Mouse (Mus musculus): ENCODE measurements around the gene Apba2.

Apba2 gene

DNA sequence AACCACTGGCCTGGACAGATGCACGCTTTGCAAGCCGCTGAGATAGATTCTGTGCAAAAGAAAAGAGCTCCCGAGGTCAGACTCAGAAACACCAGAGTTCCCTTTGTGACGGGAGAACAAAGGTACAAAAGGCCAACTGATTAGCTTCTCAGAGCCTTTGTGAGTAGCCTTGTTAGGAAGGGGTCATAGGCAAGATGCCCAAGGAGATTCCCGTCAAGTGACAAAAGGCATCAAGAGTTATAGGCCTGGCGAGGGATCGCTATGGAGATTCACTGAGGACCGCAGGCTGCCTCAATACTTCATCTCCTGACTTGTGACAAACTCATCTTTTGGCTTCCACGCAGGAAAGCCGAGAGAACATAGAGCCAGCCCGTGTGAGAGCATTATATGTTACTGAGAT, 237.6 kb downstream of the Apba2 start:
- Histone ChIP-seq H3K36me3 (ENCODE audit: control insufficient read depth, insufficient read depth, low read length, poor library complexity, severe bottlenecking) (no peaks in the 10 kb centered on the region), H3K27me3 (ENCODE audit: control insufficient read depth, insufficient read depth, low read length, poor library complexity, severe bottlenecking) (no peaks in the 10 kb centered on the region)
- DNase-seq (ENCODE audit: low read depth, low spot score): no peak

DNA sequence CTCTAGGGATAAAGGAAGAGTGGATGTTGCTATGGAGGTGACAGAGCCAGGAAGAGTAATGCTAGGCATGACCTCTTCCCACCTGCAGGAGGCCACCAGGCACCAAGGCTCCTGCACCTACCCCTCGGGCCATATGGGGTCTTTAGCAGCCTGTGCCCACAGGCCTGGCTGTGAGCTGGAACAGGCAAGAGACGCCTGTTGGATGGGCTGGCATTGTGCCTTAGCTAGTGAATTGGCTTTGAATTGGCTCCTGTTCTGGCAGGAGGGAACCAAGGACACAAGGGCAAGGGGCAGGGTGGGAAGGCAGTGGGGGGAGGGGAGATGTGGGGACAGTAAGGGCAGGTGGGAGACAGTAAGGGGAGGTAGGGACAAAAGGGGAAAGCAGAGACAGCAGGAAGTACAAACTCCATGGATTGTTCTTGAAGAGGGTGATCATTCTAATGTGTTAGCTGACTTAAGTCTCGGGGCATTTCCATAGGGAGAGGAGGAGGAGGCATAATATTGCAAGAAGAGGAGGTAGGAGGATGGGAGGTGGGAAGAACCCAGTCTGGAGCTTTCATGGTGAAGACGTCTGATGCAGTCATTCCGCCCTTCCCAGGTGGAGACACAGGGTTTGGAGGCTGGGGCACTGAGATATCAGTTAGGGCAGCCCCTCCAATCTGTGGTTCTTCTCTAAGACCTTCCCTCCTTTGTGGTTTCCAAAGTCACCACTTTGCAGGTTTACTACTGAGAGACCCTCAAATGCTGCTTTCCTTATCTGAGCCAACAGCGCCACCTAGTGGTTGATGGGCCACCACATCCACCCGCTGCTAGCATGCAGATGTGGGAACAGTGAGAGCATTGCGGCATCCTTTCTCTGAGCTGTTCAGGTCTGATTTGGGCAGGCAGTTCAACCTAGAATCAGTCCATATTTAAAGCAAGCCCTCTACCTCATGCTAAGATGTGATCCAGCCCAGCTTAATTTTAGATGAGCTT, 240.1 kb downstream of the Apba2 start:
- no peaks in the 10 kb centered on the region for H3K27me3 ChIP-seq (ENCODE audit: control insufficient read depth, insufficient read depth, low read length, poor library complexity, severe bottlenecking)
- DNase-seq (ENCODE audit: low read depth, low spot score): peak; percentile 55
- no peaks in the 10 kb centered on the region for H3K36me3 ChIP-seq (ENCODE audit: control insufficient read depth, insufficient read depth, low read length, poor library complexity, severe bottlenecking)

DNA sequence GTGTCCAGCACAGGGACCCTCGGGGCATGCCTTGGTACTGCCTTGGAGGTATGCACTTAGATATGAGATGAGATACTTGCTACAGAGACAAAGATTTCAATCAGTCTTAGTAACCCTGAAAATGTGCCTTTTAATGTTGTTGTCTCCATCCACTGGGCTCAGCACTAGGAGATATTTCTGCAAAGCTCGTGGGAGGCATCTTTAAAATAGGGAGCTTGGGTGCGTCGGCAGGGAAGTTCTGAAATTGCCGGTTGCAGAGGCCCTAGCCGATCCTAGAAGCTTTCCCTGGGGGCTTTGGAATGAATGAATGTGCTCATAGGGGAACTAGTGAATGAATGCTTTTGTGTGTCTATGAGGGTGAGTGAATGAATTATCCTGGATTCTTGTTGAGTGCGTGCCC, 242.1 kb downstream of the Apba2 start:
- no peaks in the 10 kb centered on the region for H3K36me3 ChIP-seq (ENCODE audit: control insufficient read depth, insufficient read depth, low read length, poor library complexity, severe bottlenecking)
- H3K27me3 ChIP-seq (ENCODE audit: control insufficient read depth, insufficient read depth, low read length, poor library complexity, severe bottlenecking): no peaks in the 10 kb centered on the region
- DNase-seq (ENCODE audit: low read depth, low spot score): no peak

DNA sequence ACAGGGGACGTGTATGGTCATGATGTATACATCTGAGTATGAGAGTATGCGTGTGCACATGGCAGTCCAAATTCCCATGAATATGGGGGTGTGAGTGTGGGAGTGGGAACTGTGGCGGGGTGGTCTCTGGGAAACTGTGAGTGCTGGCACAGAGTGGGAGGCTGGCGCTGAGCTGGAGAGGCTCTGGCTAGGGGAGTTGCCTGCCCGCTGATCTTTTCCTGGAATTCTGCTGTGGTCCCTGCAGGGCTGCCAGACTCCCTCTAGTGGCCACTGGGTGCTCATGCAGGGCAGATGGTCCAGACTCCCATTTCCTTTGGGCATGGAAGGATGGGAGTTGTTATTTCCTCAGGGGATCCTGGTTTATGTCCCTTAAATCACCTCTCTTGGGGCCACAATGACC, 250.0 kb downstream of the Apba2 start:
- H3K27me3 ChIP-seq (ENCODE audit: control insufficient read depth, insufficient read depth, low read length, poor library complexity, severe bottlenecking): no peaks in the 10 kb centered on the region
- DNase-seq (ENCODE audit: low read depth, low spot score): peak; percentile 8

DNA sequence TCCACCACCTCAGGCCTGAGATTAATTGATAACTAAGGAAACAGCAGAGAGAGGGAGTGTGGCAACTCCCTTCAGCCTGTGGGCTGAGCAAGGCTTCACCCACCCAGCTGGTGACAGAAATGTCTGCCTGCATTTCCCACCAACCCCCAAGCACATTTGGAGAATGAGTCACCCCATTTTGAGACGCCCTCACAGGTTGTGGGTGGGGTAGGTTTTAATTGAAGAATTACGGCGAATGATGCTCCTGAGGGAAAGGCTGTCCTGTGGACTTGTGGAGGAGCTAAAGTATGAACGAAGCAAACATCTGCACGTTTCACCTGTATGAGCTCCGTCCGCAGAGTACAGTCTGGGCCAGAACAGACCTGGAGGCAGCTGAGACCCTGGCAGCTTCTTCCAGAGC, 250.6 kb downstream of the Apba2 start:
- Histone ChIP-seq H3K36me3 (ENCODE audit: control insufficient read depth, insufficient read depth, low read length, poor library complexity, severe bottlenecking) (no peaks in the 10 kb centered on the region), H3K27me3 (ENCODE audit: control insufficient read depth, insufficient read depth, low read length, poor library complexity, severe bottlenecking) (no peaks in the 10 kb centered on the region)
- no peak for DNase-seq (ENCODE audit: low read depth, low spot score)

More for the DNA sequence above, 250.0 kb downstream of the Apba2 start:
- H3K36me3 ChIP-seq (ENCODE audit: control insufficient read depth, insufficient read depth, low read length, poor library complexity, severe bottlenecking): no peaks in the 10 kb centered on the region

DNA sequence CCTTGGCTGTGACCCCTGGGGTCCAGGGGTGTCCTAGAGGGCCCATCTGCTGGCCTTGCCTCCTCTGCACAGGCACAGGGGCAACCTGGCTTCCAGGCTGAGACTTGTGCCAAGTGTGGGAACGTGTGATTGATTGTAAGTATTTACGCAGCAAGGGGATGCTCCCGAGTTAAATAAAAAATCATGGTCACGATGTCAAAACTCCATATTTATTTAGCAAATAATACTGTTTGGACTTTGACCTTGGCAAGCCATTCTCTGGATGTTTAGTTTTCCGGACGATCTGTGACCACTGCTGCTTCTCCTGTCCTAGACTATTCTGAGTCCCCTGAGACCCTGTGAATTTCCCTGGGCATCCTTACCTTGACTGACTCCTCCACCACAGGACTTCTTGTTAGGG, 252.2 kb downstream of the Apba2 start:
- Histone ChIP-seq H3K27me3 (ENCODE audit: control insufficient read depth, insufficient read depth, low read length, poor library complexity, severe bottlenecking) (no peaks in the 10 kb centered on the region), H3K36me3 (ENCODE audit: control insufficient read depth, insufficient read depth, low read length, poor library complexity, severe bottlenecking) (no peaks in the 10 kb centered on the region)
- DNase-seq (ENCODE audit: low read depth, low spot score): no peak

DNA sequence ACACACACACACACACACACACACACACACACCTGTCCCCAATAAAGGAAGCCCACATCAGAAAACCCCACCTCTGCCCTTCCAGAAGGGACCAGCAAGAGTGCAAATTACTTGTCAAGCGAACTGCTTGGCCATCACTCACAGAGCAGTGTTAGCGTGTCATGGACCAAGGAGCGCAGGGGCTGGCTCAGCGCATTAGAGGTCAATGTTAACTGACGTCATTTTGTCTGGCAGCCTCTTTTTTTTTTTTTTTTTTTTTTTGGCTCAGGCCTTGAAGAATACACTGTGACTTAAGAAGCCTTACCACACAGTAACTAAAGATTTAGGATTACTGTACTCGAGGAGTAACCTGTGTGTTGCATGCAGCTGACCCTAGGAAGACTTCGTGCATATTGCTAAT, 252.7 kb downstream of the Apba2 start:
- no peak for DNase-seq (ENCODE audit: low read depth, low spot score)
- Histone ChIP-seq H3K27me3 (ENCODE audit: control insufficient read depth, insufficient read depth, low read length, poor library complexity, severe bottlenecking) (no peaks in the 10 kb centered on the region), H3K36me3 (ENCODE audit: control insufficient read depth, insufficient read depth, low read length, poor library complexity, severe bottlenecking) (no peaks in the 10 kb centered on the region)

DNA sequence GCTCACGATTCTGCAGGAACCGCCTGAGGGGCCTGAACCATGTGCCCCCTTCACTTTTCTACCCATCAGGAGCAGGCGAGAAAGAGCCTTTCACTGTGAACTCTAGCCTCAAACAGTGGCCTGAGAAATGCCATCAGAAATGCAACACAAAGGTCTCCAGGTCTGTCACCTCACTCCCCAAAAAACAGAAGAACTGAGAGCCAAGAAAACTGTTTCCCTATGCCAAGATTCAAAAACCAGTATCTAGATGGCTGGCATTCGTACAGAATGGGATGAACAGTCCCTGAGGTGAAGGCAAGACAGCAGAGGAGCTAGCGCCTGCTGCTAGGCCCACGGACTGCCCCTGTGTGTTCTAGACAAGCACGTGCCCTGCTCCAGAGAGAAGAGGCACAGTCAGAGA, 253.6 kb downstream of the Apba2 start:
- DNase-seq (ENCODE audit: low read depth, low spot score): no peak
- no peaks in the 10 kb centered on the region for H3K36me3 ChIP-seq (ENCODE audit: control insufficient read depth, insufficient read depth, low read length, poor library complexity, severe bottlenecking)
- H3K27me3 ChIP-seq (ENCODE audit: control insufficient read depth, insufficient read depth, low read length, poor library complexity, severe bottlenecking): no peaks in the 10 kb centered on the region

DNA sequence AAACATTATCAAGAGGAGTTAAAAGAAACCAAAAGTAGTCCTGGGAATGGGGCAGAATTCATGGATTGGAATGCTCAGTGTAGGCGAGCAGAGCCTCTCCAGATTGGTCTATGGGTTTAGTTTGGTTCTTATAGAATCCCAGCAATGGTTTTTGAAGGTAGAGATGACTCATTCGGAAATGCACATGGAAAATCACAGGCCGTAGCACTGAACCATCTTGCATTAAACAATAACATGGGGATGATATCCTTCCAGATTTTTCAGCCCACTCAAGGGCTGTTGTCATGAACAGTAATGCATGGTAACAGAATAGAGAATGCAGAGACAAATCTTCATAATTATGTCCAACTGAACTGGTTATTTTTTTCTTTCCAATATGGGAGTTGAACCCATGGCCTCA, 264.1 kb downstream of the Apba2 start:
- DNase-seq (ENCODE audit: low read depth, low spot score): no peak
- Histone ChIP-seq H3K36me3 (ENCODE audit: control insufficient read depth, insufficient read depth, low read length, poor library complexity, severe bottlenecking) (no peaks in the 10 kb centered on the region), H3K27me3 (ENCODE audit: control insufficient read depth, insufficient read depth, low read length, poor library complexity, severe bottlenecking) (no peaks in the 10 kb centered on the region)

DNA sequence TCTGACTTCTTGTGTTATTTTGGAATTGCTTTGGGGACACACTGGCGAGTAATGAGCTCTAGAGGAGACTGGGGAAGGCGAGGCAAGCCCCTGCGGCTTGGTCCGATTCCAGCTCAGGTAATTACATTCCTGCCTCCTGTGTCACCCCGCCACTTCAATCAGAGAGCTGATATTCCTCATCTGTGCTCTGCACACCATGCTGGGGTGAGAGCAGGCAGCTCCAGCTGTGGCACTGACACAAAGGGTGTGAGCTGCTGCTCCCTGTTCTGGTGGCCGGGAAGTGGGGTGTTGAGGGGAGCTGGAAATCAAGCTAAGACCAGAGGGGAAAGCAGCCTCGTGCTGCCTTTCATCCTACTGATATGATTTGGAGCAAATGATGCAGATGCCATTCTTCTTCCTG, 268.3 kb downstream of the Apba2 start:
- H3K36me3 ChIP-seq (ENCODE audit: control insufficient read depth, insufficient read depth, low read length, poor library complexity, severe bottlenecking): no peaks in the 10 kb centered on the region
- no peaks in the 10 kb centered on the region for H3K27me3 ChIP-seq (ENCODE audit: control insufficient read depth, insufficient read depth, low read length, poor library complexity, severe bottlenecking)
- DNase-seq (ENCODE audit: low read depth, low spot score): no peak

DNA sequence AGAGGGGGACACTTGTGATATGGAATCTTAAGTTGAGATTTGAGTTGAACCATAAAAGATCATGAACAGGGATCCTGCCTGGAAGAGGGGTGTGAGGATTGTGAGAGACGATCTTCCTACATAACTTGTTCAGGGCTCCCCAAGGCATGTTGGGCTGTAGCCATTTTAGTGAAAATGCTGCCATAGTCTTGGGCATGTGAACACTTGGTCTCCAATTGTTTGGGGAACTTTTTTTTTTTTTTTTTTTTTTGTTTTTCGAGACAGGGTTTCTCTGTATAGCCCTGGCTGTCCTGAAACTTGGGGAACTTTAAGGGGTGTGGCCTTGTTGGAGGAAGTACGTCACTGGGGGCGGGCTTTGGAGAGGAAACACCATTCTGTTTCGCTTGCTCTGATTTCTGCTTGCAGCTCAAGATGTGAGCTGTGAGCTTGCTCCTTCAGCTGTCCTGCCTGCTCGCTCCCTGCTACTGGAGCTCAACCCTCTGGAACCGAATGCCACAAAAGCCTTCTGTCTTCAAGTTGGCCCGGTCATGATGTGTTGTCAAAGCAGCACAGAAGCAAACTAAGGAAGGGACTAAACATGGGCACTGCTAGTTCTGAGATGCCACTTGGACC, 269.4 kb downstream of the Apba2 start:
- no peaks in the 10 kb centered on the region for H3K27me3 ChIP-seq (ENCODE audit: control insufficient read depth, insufficient read depth, low read length, poor library complexity, severe bottlenecking)
- H3K36me3 ChIP-seq (ENCODE audit: control insufficient read depth, insufficient read depth, low read length, poor library complexity, severe bottlenecking): no peaks in the 10 kb centered on the region
- DNase-seq (ENCODE audit: low read depth, low spot score): no peak

DNA sequence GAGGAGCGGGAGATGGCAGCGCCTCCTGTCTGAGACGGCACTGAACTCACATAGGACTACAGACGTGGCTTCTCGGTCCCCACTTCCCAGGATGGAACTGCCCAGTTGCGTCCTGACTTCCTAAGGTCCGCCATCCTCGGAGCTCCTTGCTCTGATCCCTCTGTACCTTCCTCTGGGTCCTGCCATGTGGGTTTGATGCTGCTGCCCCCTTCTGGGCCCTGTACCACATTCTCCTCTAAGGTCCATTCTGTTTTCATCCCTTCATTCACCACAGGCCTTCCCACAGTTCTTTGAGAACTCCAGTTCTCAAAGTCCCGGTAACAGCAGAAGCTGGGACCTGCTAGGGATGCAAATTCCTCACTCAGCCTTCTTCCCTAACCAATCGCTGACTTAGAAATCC, 272.0 kb downstream of the Apba2 start:
- DNase-seq (ENCODE audit: low read depth, low spot score): no peak
- no peaks in the 10 kb centered on the region for H3K36me3 ChIP-seq (ENCODE audit: control insufficient read depth, insufficient read depth, low read length, poor library complexity, severe bottlenecking)
- no peaks in the 10 kb centered on the region for H3K27me3 ChIP-seq (ENCODE audit: control insufficient read depth, insufficient read depth, low read length, poor library complexity, severe bottlenecking)

DNA sequence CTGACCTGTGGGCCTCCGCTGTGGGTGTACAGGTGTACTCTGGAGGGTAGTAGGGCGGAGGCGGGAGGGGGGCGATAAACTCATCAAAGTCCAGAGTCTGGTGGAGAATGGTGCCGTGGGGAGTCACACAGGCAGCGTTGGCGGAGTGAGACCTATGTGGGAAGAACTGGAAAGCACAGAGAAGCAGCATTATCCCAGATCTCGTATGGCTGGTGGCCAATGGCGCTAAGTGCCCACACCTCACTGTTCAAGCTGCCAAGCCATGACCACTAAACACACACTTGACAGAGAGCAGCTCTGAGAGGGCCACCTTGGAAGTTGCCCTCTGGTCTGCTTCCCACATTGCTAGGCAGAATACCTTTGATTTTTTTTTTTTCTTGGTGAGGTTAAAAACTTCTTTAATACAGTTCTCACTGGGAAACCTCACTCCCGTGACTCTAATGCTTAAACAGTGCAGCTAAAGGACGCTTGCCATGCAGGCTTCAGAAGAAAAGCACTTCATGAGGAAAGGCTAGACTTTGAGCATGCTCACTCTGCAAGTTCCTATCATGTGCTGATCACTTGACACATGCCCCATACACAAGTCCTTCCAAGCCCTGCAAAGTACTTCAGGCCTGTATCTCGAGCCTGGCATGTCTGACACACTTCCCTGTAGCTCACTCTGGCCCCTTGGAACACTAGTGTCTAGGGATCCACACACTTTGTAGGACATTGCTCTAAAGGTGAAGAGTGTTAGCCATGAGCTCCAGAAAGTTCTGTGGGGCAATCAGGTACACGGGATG, 275.4 kb downstream of the Apba2 start:
- DNase-seq (ENCODE audit: low read depth, low spot score): no peak
- H3K27me3 ChIP-seq (ENCODE audit: control insufficient read depth, insufficient read depth, low read length, poor library complexity, severe bottlenecking): no peaks in the 10 kb centered on the region
- no peaks in the 10 kb centered on the region for H3K36me3 ChIP-seq (ENCODE audit: control insufficient read depth, insufficient read depth, low read length, poor library complexity, severe bottlenecking)

DNA sequence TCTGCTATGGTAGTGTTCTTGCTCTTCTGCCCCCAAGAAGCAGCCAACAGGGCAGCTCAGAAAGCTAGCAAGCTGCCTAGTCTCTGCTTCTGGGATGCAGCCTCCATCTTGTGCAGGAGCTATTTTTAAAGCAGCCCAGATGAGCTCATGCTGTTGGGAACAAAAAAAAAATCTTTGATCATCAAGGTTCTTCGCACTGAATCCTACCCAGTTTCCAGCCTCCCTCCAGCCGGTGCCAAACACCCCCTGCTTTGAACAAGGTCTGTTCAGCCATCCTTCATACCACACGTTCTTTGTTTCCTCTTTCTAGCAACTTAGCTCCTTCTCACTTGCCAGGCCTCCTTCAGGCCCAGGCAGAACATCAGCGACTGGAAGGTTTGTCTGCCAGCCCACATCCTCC, 278.0 kb downstream of the Apba2 start:
- Histone ChIP-seq H3K36me3 (ENCODE audit: control insufficient read depth, insufficient read depth, low read length, poor library complexity, severe bottlenecking) (no peaks in the 10 kb centered on the region), H3K27me3 (ENCODE audit: control insufficient read depth, insufficient read depth, low read length, poor library complexity, severe bottlenecking) (no peaks in the 10 kb centered on the region)
- no peak for DNase-seq (ENCODE audit: low read depth, low spot score)

DNA sequence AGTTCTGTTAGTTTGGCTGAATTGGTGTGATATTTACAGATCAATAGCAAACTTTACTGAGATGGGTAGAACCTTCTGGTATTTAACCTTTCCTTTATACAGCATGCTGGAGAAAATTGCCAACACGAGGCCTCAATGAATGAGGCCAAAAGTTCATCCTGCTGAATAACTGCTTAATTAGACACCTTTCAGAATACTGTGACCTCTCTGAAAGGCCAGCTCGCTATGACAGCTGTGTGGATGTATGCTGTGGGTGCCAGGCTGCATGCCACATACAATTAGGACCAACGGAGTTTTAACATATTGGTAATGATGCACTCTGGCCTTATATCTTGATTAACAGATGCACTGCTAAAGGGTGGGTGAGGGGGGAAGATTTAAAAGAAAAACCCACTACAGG, 283.5 kb downstream of the Apba2 start:
- Histone ChIP-seq H3K36me3 (ENCODE audit: control insufficient read depth, insufficient read depth, low read length, poor library complexity, severe bottlenecking) (no peaks in the 10 kb centered on the region), H3K27me3 (ENCODE audit: control insufficient read depth, insufficient read depth, low read length, poor library complexity, severe bottlenecking) (no peaks in the 10 kb centered on the region)
- DNase-seq (ENCODE audit: low read depth, low spot score): no peak
